Mouse (Mus musculus) adrenal gland, adult 2 months (tissue): Measurements from ENCODE around the gene 5031439G07Rik. TPM values are rescaled to one million over a fixed set of nuclear protein-coding genes. Genes with fewer than 3 reads are reported as not detected.
A peak's percentile ranks its signal among the peaks of the same experiment; 100 is the strongest.

Experiments
- DNase-seq: peaks from one replicate; pipeline ENCODE4 v3.0.0; 2021
- polyA plus RNA-seq: library from polyadenylated mRNA; depleted of rRNA; stranded (reverse); fragments of >200 nt; gene quantifications from 2 replicates; pipeline ENCODE4 v1.2.3, GENCODE M21; 2012
- total RNA-seq, 2 experiments: library from RNA; stranded (reverse); gene quantifications; 2 replicates each; pipeline ENCODE4 v1.2.3; 2021

The 5031439G07Rik gene
- total and polyA plus RNA-seq, 3 experiments: 17.7 to 41.5 (median 24.1) TPM

DNA sequence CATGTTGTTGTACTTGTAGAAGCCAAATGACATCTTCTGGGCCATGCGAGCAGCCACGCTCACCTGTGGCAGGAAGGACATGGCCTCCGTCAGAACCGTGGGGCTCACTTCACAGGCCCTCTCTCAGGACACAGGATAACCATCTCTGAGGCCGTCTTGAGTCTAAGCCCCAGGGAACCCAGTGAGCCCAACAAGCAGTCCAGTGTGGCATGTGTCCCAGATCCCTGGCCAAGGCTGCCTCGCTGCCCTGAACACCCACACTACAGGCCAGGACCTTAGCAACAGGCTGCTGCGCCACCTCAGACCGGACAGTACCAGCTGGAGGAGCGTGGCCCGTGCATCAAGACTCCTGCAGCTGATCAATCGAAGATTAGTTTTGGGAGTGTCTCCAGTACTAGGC lies 35.1 kb downstream of the 5031439G07Rik start:
- no peak for DNase-seq

DNA sequence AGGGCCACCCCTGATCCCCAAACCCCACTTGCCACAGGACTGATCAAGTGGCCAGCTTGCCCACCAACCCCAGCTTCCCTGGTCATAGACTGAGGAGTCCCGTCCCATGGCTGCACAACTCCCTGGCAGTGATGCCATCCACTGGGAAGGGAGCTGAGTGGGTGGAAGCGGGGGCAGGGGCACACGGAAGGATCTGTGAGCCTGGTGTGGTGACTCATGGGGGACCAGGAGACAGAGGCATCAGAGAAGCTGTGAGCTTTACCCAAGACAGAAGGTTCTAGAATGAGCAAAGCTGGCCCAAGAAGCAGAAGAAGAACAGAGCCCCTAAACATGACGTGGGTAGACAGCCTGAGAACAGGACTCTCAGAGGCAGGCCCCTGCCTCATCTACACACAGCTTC lies 38.3 kb downstream of the 5031439G07Rik start:
- DNase-seq: no peak

GRCm38 (mm10) chr15:84948990-84949389 lies 39.4 kb downstream of the 5031439G07Rik start:
- DNase-seq: no peak

DNA sequence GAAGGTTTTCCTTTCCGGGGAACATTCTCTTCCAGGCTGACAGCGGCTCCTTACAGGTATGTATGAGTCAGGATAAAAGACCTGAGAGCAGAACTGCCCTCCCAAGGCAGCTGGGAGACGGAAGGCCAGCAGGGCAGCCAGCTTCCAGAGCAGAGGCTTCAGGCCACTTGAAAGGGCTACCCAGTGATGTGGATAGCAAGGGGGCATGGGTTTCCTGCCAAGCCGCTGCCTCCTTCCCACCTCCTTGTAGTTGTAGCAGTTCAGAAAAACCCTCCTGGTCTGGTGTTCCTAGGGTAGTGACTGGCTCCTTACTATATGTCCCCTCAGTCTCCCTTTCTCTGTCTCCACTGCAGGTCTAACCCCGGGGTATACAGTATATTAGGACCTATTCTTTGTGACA lies 44.0 kb downstream of the 5031439G07Rik start:
- no peak for DNase-seq

GRCm38 (mm10) chr15:84942647-84943285 lies 45.6 kb downstream of the 5031439G07Rik start:
- DNase-seq: no peak

DNA sequence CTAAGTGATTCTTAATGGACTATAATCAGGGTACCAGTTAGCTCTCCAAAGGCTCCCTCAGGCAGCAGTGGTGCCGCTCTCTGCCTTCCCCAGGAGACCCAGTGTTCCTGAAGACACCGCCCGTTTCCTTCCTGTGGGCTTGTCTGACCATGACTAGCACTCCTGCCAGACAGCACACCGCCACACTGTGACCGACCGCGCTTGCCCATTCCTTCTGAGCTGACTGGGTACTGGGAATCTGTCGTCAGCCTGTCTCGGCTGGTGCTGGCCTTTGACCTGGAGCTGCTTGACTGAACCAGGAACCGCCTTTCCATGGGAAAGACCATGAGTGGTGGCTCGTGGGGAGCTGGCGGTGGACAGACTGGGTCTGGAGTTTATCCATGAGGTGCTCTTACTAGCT lies 48.2 kb downstream of the 5031439G07Rik start:
- DNase-seq: peak; percentile 50

GRCm38 (mm10) chr15:84934901-84935300 lies 53.5 kb downstream of the 5031439G07Rik start:
- no peak for DNase-seq

- DNase-seq: no peak
Observed at GRCm38 (mm10) chr15:84932351-84932750, 56.0 kb downstream of the 5031439G07Rik start.

DNA sequence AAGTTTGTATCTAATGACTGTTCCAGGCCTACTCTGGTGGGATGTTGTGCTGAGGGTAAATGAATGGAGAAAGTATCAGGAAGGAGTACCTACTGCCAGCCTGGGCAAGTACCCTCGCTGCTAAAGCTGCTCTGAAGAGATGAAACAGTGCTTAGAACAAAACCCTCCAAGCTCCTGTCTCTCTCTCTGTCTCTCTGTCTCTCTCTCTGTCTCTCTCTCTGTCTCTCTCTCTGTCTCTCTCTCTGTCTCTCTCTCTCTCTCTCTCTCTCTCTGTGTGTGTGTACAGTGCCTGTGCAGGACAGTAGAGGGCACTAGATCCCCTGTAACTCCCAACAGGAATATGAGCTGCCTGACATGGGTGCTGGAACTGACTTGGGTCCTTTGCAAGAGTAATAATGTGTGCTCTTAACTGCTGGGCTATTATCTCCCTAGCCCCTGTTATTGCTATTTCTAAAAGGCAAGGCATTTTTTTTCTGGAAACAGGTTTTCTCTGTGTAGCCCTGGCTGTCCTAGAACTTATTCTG lies 62.8 kb downstream of the 5031439G07Rik start:
- DNase-seq: peak; percentile 24

GRCm38 (mm10) chr15:84924781-84925315 lies 63.5 kb downstream of the 5031439G07Rik start:
- DNase-seq: no peak

GRCm38 (mm10) chr15:84923508-84924181 lies 64.7 kb downstream of the 5031439G07Rik start:
- no peak for DNase-seq

DNA sequence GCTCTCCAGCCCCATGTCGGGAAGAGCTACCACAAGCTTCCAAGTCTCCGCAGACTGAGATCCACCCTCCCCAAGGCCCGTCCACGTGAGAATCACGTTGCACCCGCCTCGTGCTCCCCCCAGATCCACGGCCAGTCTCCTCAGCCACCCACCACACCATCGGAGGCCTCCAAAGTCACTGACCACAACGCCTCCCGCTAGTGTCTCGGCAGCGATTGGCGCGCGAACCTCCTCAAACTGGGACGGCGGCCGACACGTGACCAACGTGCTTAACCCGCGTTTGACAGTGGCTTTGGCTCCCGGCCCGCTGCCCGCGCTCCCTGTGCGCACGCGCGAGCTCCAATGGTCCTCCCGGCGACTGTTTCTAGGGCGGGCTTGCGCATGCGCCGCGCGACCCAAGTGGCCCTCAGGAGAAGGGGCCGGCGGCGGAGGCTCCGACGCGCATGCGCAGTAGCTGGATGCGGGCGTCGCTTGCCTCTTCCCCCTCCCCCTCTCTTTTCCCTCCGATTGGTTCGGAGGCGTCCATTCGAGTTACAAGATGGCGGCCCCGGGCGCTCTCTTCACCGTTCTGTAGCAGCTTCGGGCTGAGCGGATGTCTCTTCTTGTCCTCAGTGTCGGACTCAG lies 65.4 kb downstream of the 5031439G07Rik start, which contains the start of gene Nup50:
Gene Nup50, plus strand, starts transcription at position 528 of the 624 bp plus-strand sequence.
- DNase-seq: peak; percentile 100

- no peak for DNase-seq
Observed at GRCm38 (mm10) chr15:84919938-84920337, 68.4 kb downstream of the 5031439G07Rik start, which contains the start of gene Gm29666. Gene Gm29666, minus strand, starts transcription at chr15:84920038.

DNA sequence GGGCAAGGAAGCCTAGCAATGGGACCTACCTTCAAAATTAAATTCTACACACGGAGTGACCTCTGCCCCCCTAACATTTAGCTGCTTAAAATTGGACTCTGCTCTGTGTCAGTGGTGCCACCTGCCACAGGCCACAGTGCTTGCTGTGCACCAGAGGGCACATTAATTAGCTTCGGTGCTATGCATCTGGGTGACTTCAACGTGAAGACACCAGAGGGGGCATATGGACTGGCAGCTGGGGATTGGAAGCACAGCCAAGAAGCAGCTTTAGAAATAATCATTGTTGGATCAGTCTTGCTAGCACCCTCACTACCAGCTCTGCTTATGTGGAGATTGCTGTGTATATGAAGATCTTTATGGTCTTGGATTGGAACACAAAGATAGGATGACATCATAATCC lies 75.2 kb downstream of the 5031439G07Rik start:
- no peak for DNase-seq

DNA sequence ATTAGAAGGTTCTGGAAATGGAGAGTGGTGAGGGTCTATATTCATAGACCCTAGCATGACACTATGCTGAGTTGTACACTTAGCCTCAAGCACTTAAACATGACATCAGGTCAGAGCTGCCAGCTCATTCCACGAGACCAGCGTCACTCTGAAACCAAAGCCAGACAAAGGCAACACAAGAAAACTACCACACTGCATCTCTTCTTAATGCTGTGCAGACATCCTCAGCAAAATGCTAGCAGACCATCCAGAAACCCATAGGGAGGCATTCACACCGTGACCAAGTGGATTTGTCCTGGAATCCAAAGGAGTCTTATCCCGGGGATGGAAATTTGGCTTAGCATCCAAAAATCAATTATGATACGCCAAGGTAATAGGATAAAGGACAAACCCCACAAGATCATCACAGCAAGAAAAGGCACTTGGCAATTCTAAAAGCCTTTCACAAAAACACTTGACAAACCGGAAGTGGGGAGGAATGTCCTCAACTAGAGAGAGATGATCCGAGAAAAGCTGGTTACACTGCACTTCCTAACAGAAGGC lies 84.4 kb downstream of the 5031439G07Rik start:
- DNase-seq: no peak

GRCm38 (mm10) chr15:84898077-84898476 lies 90.3 kb downstream of the 5031439G07Rik start:
- DNase-seq: no peak

DNA sequence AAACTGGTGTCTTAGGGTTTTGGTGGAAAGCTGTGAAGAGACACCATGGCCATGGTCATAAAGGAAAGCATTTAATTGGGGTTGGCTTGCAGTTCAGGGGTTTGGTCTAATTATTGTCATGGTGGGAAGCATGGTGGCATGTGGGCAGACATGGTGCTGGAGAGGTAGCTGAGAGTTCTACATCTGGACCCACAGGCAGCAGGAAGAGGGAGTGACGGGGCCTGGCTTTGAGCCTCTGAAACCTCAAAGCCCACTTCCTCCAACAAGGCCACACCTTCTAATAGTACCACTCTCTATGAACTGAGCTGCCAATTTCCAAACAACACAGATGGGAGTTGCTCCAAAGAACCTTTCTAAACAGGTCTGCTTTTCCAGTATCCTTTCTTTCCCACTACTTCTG lies 91.7 kb downstream of the 5031439G07Rik start:
- no peak for DNase-seq

DNA sequence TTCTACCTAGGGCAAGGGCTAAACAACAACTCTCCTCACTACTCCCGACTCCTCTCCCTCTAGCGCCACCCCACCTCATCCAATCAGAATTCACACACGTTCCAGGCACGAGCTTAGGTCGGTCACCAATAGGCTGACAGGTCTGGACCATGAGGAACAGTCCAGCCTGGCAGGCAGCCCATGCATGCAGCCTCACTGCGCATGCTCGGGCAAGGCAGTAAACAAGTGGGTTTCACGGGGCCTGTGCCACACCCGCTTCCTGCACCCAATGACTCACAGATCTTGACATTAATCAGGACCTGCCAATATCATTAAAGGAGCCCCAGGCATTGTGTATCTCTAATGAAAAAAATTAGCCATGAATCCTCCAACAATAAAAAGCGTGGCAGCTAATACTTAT lies 92.1 kb downstream of the 5031439G07Rik start:
- DNase-seq: peak; percentile 15
